Mouse (Mus musculus) kidney, postnatal 0 days (tissue): Measurements from ENCODE around the gene Fstl3. TPM values are rescaled to one million over a fixed set of nuclear protein-coding genes. Genes with fewer than 3 reads are reported as not detected.

Experiments
- ATAC-seq: fragments of 200-750 bp; cut with Nextera tagmentation; replicated peaks from 2 replicates; pipeline ENCODE4 v1.8.0; 2017; ENCODE audit warnings: low read depth, moderate number of reproducible peaks, moderate TSS enrichment, moderate library complexity; ENCODE audit not compliant: low FRiP score
- DNase-seq: peaks from one replicate; pipeline ENCODE4 v3.0.0-alpha.2; 2016; ENCODE audit warnings: low spot score
- H3K27ac ChIP-seq: fragments of 300-500 bp; sonication (generic); 2 replicates; pipeline ENCODE4 v1.5.1; 2014; ENCODE audit warnings: mild to moderate bottlenecking
- H3K27me3 ChIP-seq: fragments of 300-500 bp; sonication (generic); 2 replicates; pipeline ENCODE4 v1.6.1; 2014; ENCODE audit warnings: low read length, mixed read lengths; ENCODE audit not compliant: insufficient read depth
- H3K36me3 ChIP-seq: fragments of 300-500 bp; sonication (generic); 2 replicates; pipeline ENCODE4 v1.6.1; 2014; ENCODE audit warnings: low read length, mixed read lengths; ENCODE audit not compliant: insufficient read depth
- H3K4me1 ChIP-seq: fragments of 300-500 bp; sonication (generic); replicated peaks from 2 replicates; pipeline ENCODE4 v1.6.1; 2014; ENCODE audit warnings: antibody characterized with exemption, low read length, mixed read lengths; ENCODE audit not compliant: insufficient read depth
- H3K4me2 ChIP-seq: fragments of 300-500 bp; sonication (generic); 2 replicates; pipeline ENCODE4 v1.6.1; 2014; ENCODE audit warnings: mild to moderate bottlenecking, low read length, moderate library complexity, mixed read lengths
- H3K4me3 ChIP-seq: fragments of 300-500 bp; sonication (generic); replicated peaks from 2 replicates; pipeline ENCODE4 v1.5.1; 2014; ENCODE audit warnings: low read depth, low read length
- H3K9ac ChIP-seq: fragments of 300-500 bp; sonication (generic); 2 replicates; pipeline ENCODE4 v1.6.1; 2014; ENCODE audit warnings: low read depth, low read length
- H3K9me3 ChIP-seq: fragments of 300-500 bp; sonication (generic); replicated peaks from 2 replicates; pipeline ENCODE4 v1.6.1; 2016; ENCODE audit warnings: low read length, inconsistent platforms, mixed read lengths
- CTCF ChIP-seq: IDR thresholded peaks from 2 replicates; pipeline ENCODE4 v1.5.1; 2016; ENCODE audit warnings: antibody characterized with exemption, low read depth, mild to moderate bottlenecking, moderate library complexity
- WGBS: fragments of 180-500 bp; shearing (Covaris S2); extraction: QIAGEN DNeasy Blood & Tissue Kit; methylation state at CpG from one replicate; pipeline ENCODE4 v1.1.7; 2014; 5-methylcytosine and 5-hydroxymethylcytosine counted together
- polyA plus RNA-seq: library from polyadenylated mRNA; unstranded; fragments of >200 nt; fragmentation: Nextera tagmentation; extraction: Ambion mirVana; gene quantifications from 2 replicates; pipeline ENCODE4 v1.2.1, GENCODE M21; 2015

Gene Fstl3
- polyA plus RNA-seq, 1 experiment from 2014 or later, result 32.9 TPM

DNA sequence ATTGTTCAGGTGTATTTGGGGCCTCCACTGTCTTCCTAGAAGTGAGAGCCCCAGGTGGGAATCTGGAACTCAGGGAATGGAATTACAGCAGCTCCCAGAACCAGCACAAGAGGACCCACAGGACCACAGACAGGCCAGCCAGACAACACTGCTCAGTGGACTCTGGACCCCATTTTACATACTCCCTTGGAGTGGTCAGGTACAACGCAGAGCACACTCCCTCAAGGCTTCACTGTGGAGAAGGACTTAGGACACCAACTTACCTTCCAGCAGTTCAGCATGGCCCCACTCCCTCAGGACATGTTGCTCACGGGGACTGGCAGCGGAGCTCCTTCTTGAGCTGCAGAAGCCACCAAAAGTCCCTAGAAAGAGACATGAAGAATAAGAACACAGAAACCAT lies 31.7 kb upstream of the Fstl3 start:
- Histone ChIP-seq H3K36me3 (peaks cover 37% of the 10 kb centered on the region), H3K4me3 (no peak overlapping the region), H3K27ac (no peak overlapping the region), H3K4me2 (peak overlapping the region; percentile 78), H3K4me1 (0 out of 2 replicates have a peak, but pooled peaks cover 5% of the 10 kb centered on the region), H3K9ac (no peak overlapping the region), H3K27me3 (no peaks in the 10 kb centered on the region), H3K9me3 (no peaks in the 10 kb centered on the region)
- TF ChIP-seq CTCF, result no peak
- DNase-seq, result no peak
- 79% methylated on average over 3 of the region's 3 CpGs for WGBS
- ATAC-seq, result no peak

DNA sequence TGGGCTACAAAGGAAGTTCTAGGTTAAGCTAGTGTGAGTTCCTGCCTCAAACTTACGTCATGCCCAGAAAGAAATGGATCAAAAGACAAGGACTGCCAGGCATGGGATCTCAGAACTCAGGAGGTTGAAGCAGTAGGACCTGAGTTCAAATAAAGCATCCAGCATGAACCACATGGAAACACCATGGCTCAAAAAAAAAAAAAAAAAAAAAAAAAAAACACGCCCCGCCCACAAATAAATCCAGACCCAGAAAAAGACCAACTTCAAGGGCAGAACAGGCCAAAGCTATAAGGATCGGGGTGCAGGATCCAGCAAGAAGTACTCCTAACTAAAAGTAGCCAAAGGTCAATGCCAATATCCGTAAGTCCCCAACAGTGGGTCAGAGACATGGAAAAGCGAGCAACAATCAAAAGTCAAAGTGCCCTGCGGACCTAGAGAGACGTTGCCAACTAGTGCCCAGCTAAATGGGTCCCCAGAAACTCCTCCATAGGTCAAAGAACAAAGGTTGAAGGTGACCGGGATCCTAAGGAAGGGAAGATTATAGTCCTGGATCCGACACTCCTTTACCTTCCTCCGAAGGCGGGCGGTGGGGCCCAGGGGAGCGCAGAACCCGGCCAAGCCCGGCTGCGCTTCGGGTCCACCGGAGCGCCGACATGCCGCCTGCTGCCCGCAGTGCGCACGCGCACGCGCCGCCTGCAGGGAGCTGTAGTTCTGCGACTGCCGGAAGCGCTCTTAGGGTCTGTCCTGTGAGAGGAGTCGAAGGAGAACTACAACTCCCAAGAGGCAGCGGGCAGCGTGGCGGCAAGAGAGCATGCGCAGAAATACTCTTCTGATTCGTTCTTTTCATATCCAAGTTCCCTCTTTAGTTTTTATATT lies 30.9 kb upstream of the Fstl3 start, which contains the start of gene Polrmt:
TSS of gene Polrmt (minus strand) at position 684 of the 876 bp plus-strand sequence.
- no peaks in the 10 kb centered on the region for H3K27me3 ChIP-seq
- H3K27ac ChIP-seq, result no peak within 1 kb of the TSS
- peak within 1 kb of the TSS; percentile 78 for H3K4me2 ChIP-seq
- peak; percentile 99 for DNase-seq
- peak; percentile 58 for TF ChIP-seq CTCF
- H3K9ac ChIP-seq, result peak within 1 kb of the TSS; percentile 55
- WGBS, result 2% methylated on average over 38 of the region's 38 CpGs
- peak within 1 kb of the TSS; percentile 61 for H3K4me3 ChIP-seq
- H3K4me1 ChIP-seq, result 0 out of 2 replicates have a peak, but pooled peaks cover 5% of the 10 kb centered on the region
- peaks cover 29% of the 10 kb centered on the region for H3K36me3 ChIP-seq
- H3K9me3 ChIP-seq, result no peaks in the 10 kb centered on the region
- peak; percentile 92 for ATAC-seq

DNA sequence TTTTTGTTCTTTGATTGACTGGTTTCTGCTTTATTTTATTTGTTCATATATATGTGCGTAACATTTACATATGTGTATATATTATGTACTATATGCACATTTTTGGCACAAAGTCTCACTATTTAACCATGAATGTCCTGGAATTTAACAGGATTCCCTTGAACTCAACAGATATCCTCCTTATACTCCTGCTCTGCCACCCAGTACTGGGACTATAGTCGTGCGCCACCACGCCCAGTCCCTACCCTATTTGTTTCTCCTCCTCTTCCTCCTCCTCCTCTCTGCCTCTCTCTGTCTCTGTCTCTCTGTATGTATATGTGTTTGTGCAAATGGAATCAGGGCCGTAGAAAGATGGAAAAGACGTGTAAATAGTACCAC lies 30.3 kb upstream of the Fstl3 start:
- no peaks in the 10 kb centered on the region for H3K27me3 ChIP-seq
- 23% methylated on average over 6 of the region's 6 CpGs for WGBS
- H3K27ac ChIP-seq, result no peak overlapping the region
- 0 out of 2 replicates have a peak, but pooled peaks cover 5% of the 10 kb centered on the region for H3K4me1 ChIP-seq
- peak overlapping the region; percentile 49 for H3K4me2 ChIP-seq
- TF ChIP-seq CTCF, result no peak
- DNase-seq, result no peak
- H3K36me3 ChIP-seq, result peaks cover 23% of the 10 kb centered on the region
- H3K4me3 ChIP-seq, result peak overlapping the region; percentile 61; the same call in 1 of the 2 replicates
- no peak for ATAC-seq
- no peaks in the 10 kb centered on the region for H3K9me3 ChIP-seq
- H3K9ac ChIP-seq, result 0 out of 2 replicates have a peak overlapping the region, but pooled peaks have one; percentile 35

DNA sequence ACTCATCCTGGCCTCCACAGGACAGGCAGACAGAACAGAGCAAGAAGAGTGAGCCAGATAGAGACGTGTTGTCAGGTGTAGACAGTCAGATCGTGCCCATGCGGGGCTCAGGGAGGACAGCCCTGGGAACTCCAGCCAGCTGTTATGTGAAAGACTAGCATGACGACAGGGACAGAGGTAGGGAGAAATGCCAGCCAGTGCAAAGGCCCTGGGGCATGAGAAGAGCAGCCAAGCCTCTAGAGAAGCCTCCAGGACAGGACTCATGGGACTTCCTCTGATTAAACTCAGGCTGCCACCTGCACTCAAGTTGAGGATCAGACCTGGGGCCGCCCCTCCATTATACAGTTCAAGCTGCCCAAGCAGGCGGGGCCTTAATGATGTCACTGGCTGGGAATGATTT lies 28.6 kb upstream of the Fstl3 start:
- no peaks in the 10 kb centered on the region for H3K9me3 ChIP-seq
- H3K4me1 ChIP-seq, result 0 out of 2 replicates have a peak, but pooled peaks cover 5% of the 10 kb centered on the region
- H3K27ac ChIP-seq, result no peak overlapping the region
- TF ChIP-seq CTCF, result no peak
- H3K4me2 ChIP-seq, result no peak overlapping the region
- H3K4me3 ChIP-seq, result no peak overlapping the region
- ATAC-seq, result no peak
- H3K36me3 ChIP-seq, result peaks cover 10% of the 10 kb centered on the region; the same call in 1 of the 2 replicates
- WGBS, result 78% methylated on average over 6 of the region's 6 CpGs
- H3K9ac ChIP-seq, result no peak overlapping the region
- H3K27me3 ChIP-seq, result no peaks in the 10 kb centered on the region
- DNase-seq, result no peak

DNA sequence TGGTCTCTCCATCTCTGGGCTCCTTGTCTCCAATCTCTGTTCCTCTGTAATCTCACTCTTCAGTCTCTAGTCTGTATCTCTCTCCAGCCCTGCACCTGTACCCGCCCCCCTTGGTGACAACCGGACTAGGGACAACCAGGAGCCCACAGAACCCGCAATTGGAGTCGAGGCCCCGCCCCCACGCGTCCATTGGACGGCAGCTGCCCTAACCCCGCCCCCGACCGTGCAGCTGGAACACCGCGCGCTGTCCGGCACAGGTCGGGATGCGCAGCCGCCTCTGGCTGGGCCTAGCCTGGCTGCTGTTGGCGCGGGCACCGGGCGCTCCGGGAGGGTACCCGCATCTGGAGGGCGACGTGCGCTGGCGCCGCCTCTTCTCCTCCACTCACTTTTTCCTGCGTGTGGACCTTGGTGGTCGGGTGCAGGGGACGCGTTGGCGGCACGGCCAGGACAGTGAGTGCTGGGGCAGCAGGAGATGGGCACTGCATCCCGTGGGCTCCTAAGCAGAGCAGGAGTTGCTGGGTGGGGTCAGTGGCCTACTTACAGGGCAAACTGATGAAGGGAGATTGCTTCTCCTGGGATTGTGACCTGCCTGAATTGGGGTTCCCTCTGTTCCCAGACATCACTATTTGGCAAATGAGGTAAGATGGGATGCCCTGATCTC lies 22.1 kb upstream of the Fstl3 start, which contains the start of gene Fgf22:
TSS of gene Fgf22 (plus strand) at position 221 of the 661 bp plus-strand sequence.
- Histone ChIP-seq H3K27me3 (no peaks in the 10 kb centered on the region), H3K9me3 (no peaks in the 10 kb centered on the region), H3K27ac (no peak within 1 kb of the TSS), H3K9ac (peak within 1 kb of the TSS; percentile 35; the same call in 1 of the 2 replicates), H3K36me3 (peaks cover 24% of the 10 kb centered on the region), H3K4me2 (peak within 1 kb of the TSS; percentile 65), H3K4me1 (peaks cover 8% of the 10 kb centered on the region; the same call in 1 of the 2 replicates), H3K4me3 (peak within 1 kb of the TSS; percentile 16; the same call in 1 of the 2 replicates)
- 2% methylated on average over 36 of the region's 36 CpGs for WGBS
- ATAC-seq (peak; percentile 70), DNase-seq (peak; percentile 83)
- no peak for TF ChIP-seq CTCF

DNA sequence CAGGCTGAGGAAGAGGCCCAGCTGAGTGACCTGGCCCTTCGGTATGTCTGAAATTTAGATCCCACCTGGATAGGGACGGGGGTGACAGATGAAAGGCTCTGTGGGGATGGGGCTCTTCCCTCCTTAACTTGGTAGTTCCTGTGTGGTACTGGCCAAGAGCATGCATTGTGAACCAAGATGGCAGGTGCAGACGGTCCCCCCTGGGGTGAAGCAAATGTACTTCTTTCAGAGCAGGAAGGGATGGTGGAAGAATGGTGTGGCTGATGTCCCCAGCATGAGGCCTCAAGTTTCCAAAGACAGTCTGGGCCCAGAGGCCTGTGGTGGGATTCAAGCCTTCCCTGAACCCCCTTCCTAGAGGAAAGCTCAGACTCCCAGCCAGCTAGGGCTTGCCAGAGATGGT lies 21.2 kb upstream of the Fstl3 start:
- 85% methylated on average over 3 of the region's 3 CpGs for WGBS
- ATAC-seq (no peak), DNase-seq (no peak)
- Histone ChIP-seq H3K9me3 (no peaks in the 10 kb centered on the region), H3K4me3 (no peak overlapping the region), H3K4me1 (peaks cover 8% of the 10 kb centered on the region; the same call in 1 of the 2 replicates), H3K27ac (no peak overlapping the region), H3K36me3 (peaks cover 28% of the 10 kb centered on the region), H3K4me2 (no peak overlapping the region), H3K27me3 (no peaks in the 10 kb centered on the region), H3K9ac (no peak overlapping the region)
- no peak for TF ChIP-seq CTCF
